Mouse (Mus musculus): Measurements from ENCODE around the gene Gab1. TPM values are rescaled to one million over a fixed set of nuclear protein-coding genes. Genes with fewer than 3 reads are reported as not detected.
A peak's percentile ranks its signal among the peaks of the same experiment; 100 is the strongest.

Gene Gab1
- polyA plus RNA-seq, 1 experiment from 2014 or later = 14.0 TPM

- Histone ChIP-seq H3K27me3 (no peaks in the 10 kb centered on the region), H3K36me3 (no peaks in the 10 kb centered on the region), H3K4me1 (replicated peaks) (peaks cover 47% of the 10 kb centered on the region), H3K9ac (no peak overlapping the region), H3K4me3 (no peak overlapping the region), H3K27ac (replicated peaks) (peak overlapping the region; percentile 73), H3K4me2 (no peak overlapping the region), H3K9me3 (no peaks in the 10 kb centered on the region)
- ATAC-seq (ENCODE audit: low FRiP score, low read depth) = peak; percentile 55
- WGBS = 54% methylated on average over 11 of the region's 11 CpGs
Observed at GRCm38 (mm10) chr8:80869881-80870328, 10.4 kb downstream of the Gab1 start.

GRCm38 (mm10) chr8:80868801-80869323 lies 11.5 kb downstream of the Gab1 start:
- Histone ChIP-seq H3K27ac (replicated peaks) (peak overlapping the region; percentile 73; the same call in 1 of the 2 replicates), H3K4me1 (replicated peaks) (peaks cover 43% of the 10 kb centered on the region), H3K36me3 (no peaks in the 10 kb centered on the region), H3K4me2 (no peak overlapping the region), H3K4me3 (no peak overlapping the region), H3K27me3 (no peaks in the 10 kb centered on the region), H3K9ac (no peak overlapping the region), H3K9me3 (no peaks in the 10 kb centered on the region)
- WGBS = 80% methylated on average over 11 of the region's 11 CpGs
- ATAC-seq (ENCODE audit: low FRiP score, low read depth) = no peak

GRCm38 (mm10) chr8:80868006-80868702 lies 12.2 kb downstream of the Gab1 start:
- 81% methylated on average over 12 of the region's 12 CpGs for WGBS
- Histone ChIP-seq H3K9ac (no peak overlapping the region), H3K4me1 (replicated peaks) (peaks cover 42% of the 10 kb centered on the region), H3K27me3 (no peaks in the 10 kb centered on the region), H3K27ac (replicated peaks) (no peak overlapping the region), H3K9me3 (no peaks in the 10 kb centered on the region), H3K4me3 (no peak overlapping the region), H3K36me3 (no peaks in the 10 kb centered on the region), H3K4me2 (no peak overlapping the region)
- ATAC-seq (ENCODE audit: low FRiP score, low read depth) = no peak

GRCm38 (mm10) chr8:80867598-80867997 lies 12.7 kb downstream of the Gab1 start:
- 83% methylated on average over 3 of the region's 3 CpGs for WGBS
- no peaks in the 10 kb centered on the region for H3K9me3 ChIP-seq
- H3K4me1 ChIP-seq (replicated peaks) = peaks cover 36% of the 10 kb centered on the region

GRCm38 (mm10) chr8:80865181-80865784 lies 15.0 kb downstream of the Gab1 start:
- no peak overlapping the region for H3K4me2 ChIP-seq
- no peak overlapping the region for H3K4me3 ChIP-seq
- no peaks in the 10 kb centered on the region for H3K27me3 ChIP-seq
- H3K4me1 ChIP-seq (replicated peaks) = peaks cover 21% of the 10 kb centered on the region
- peak; percentile 47 for ATAC-seq (ENCODE audit: low FRiP score, low read depth)
- 55% methylated on average over 8 of the region's 8 CpGs for WGBS
- no peaks in the 10 kb centered on the region for H3K9me3 ChIP-seq
- H3K9ac ChIP-seq = no peak overlapping the region
- no peaks in the 10 kb centered on the region for H3K36me3 ChIP-seq
- peak overlapping the region; percentile 62 for H3K27ac ChIP-seq (replicated peaks)

More at GRCm38 (mm10) chr8:80867598-80867997, 12.7 kb downstream of the Gab1 start:
- H3K9ac ChIP-seq = no peak overlapping the region
- no peaks in the 10 kb centered on the region for H3K36me3 ChIP-seq
- H3K4me2 ChIP-seq = no peak overlapping the region
- no peak overlapping the region for H3K27ac ChIP-seq (replicated peaks)
- no peaks in the 10 kb centered on the region for H3K27me3 ChIP-seq
- ATAC-seq (ENCODE audit: low FRiP score, low read depth) = no peak
- no peak overlapping the region for H3K4me3 ChIP-seq

- no peak overlapping the region for H3K4me3 ChIP-seq
- no peaks in the 10 kb centered on the region for H3K36me3 ChIP-seq
- H3K27ac ChIP-seq (replicated peaks) = no peak overlapping the region
- H3K4me2 ChIP-seq = no peak overlapping the region
- ATAC-seq (ENCODE audit: low FRiP score, low read depth) = no peak
- no peak overlapping the region for H3K9ac ChIP-seq
- no peaks in the 10 kb centered on the region for H3K27me3 ChIP-seq
- H3K9me3 ChIP-seq = no peaks in the 10 kb centered on the region
- peaks cover 14% of the 10 kb centered on the region for H3K4me1 ChIP-seq (replicated peaks)
- WGBS = 85% methylated on average over 5 of the region's 5 CpGs
Observed at GRCm38 (mm10) chr8:80863393-80863792, 16.9 kb downstream of the Gab1 start.

GRCm38 (mm10) chr8:80859180-80859775 lies 21.0 kb downstream of the Gab1 start:
- no peak overlapping the region for H3K4me2 ChIP-seq
- no peaks in the 10 kb centered on the region for H3K36me3 ChIP-seq
- 98% methylated on average over 26 of the region's 26 CpGs for WGBS
- no peaks in the 10 kb centered on the region for H3K9me3 ChIP-seq
- no peaks in the 10 kb centered on the region for H3K27me3 ChIP-seq
- ATAC-seq (ENCODE audit: low FRiP score, low read depth) = no peak
- H3K4me3 ChIP-seq = no peak overlapping the region
- H3K9ac ChIP-seq = no peak overlapping the region
- no peak overlapping the region for H3K27ac ChIP-seq (replicated peaks)
- peaks cover 8% of the 10 kb centered on the region for H3K4me1 ChIP-seq (replicated peaks)

GRCm38 (mm10) chr8:80857851-80858367 lies 22.4 kb downstream of the Gab1 start:
- H3K4me1 ChIP-seq (replicated peaks) = peaks cover 17% of the 10 kb centered on the region
- no peaks in the 10 kb centered on the region for H3K36me3 ChIP-seq
- WGBS = 94% methylated on average over 12 of the region's 12 CpGs
- H3K9ac ChIP-seq = no peak overlapping the region
- H3K9me3 ChIP-seq = no peaks in the 10 kb centered on the region
- H3K27me3 ChIP-seq = no peaks in the 10 kb centered on the region
- H3K27ac ChIP-seq (replicated peaks) = no peak overlapping the region
- H3K4me3 ChIP-seq = no peak overlapping the region
- H3K4me2 ChIP-seq = no peak overlapping the region
- ATAC-seq (ENCODE audit: low FRiP score, low read depth) = no peak

GRCm38 (mm10) chr8:80857128-80857527 lies 23.2 kb downstream of the Gab1 start:
- Histone ChIP-seq H3K36me3 (no peaks in the 10 kb centered on the region), H3K27me3 (no peaks in the 10 kb centered on the region), H3K9ac (no peak overlapping the region), H3K4me3 (no peak overlapping the region), H3K4me1 (replicated peaks) (peaks cover 20% of the 10 kb centered on the region), H3K9me3 (no peaks in the 10 kb centered on the region), H3K27ac (replicated peaks) (no peak overlapping the region), H3K4me2 (no peak overlapping the region)
- no peak for ATAC-seq (ENCODE audit: low FRiP score, low read depth)
- WGBS = 74% methylated on average over 3 of the region's 3 CpGs

- 55% methylated on average over 6 of the region's 6 CpGs for WGBS
- Histone ChIP-seq H3K4me3 (no peak overlapping the region), H3K36me3 (no peaks in the 10 kb centered on the region), H3K27ac (replicated peaks) (peak overlapping the region; percentile 10; the same call in 1 of the 2 replicates), H3K4me2 (peak overlapping the region; percentile 14; the same call in 1 of the 2 replicates), H3K27me3 (no peaks in the 10 kb centered on the region), H3K9me3 (no peaks in the 10 kb centered on the region), H3K4me1 (replicated peaks) (peaks cover 20% of the 10 kb centered on the region), H3K9ac (no peak overlapping the region)
- ATAC-seq (ENCODE audit: low FRiP score, low read depth) = peak; percentile 69; the same call in 1 of the 2 replicates
Observed at GRCm38 (mm10) chr8:80856606-80857005, 23.7 kb downstream of the Gab1 start.

- H3K27me3 ChIP-seq = no peaks in the 10 kb centered on the region
- no peak for ATAC-seq (ENCODE audit: low FRiP score, low read depth)
- no peak overlapping the region for H3K9ac ChIP-seq
- peaks cover 21% of the 10 kb centered on the region for H3K4me1 ChIP-seq (replicated peaks)
- H3K27ac ChIP-seq (replicated peaks) = no peak overlapping the region
- no peaks in the 10 kb centered on the region for H3K9me3 ChIP-seq
- H3K4me3 ChIP-seq = no peak overlapping the region
- no peaks in the 10 kb centered on the region for H3K36me3 ChIP-seq
- no peak overlapping the region for H3K4me2 ChIP-seq
- WGBS = 68% methylated on average over 13 of the region's 13 CpGs
Observed at GRCm38 (mm10) chr8:80853622-80854021, 26.7 kb downstream of the Gab1 start.

- no peak for ATAC-seq (ENCODE audit: low FRiP score, low read depth)
- H3K9ac ChIP-seq = no peak overlapping the region
- H3K27me3 ChIP-seq = no peaks in the 10 kb centered on the region
- H3K4me3 ChIP-seq = no peak overlapping the region
- H3K4me2 ChIP-seq = no peak overlapping the region
- no peaks in the 10 kb centered on the region for H3K9me3 ChIP-seq
- H3K27ac ChIP-seq (replicated peaks) = no peak overlapping the region
- no peaks in the 10 kb centered on the region for H3K36me3 ChIP-seq
- H3K4me1 ChIP-seq (replicated peaks) = peaks cover 25% of the 10 kb centered on the region
- 73% methylated on average over 6 of the region's 6 CpGs for WGBS
Observed at GRCm38 (mm10) chr8:80853208-80853607, 27.1 kb downstream of the Gab1 start.

Data from hindbrain, embryonic 15.5 days (tissue).